Mouse (Mus musculus) CD4-positive, CD25-positive, alpha-beta regulatory T cell (primary cell): ENCODE data around the gene Kcnq4. TPM values are rescaled to one million over a fixed set of nuclear protein-coding genes. Genes with fewer than 3 reads are reported as not detected.

ENCODE experiments used
- polyA plus RNA-seq: library from polyadenylated mRNA; unstranded; fragments of 100-300 nt; shearing (Covaris generic); gene quantifications from one replicate; pipeline ENCODE4 v1.2.1, GENCODE M21; 2017

The Kcnq4 gene
- polyA plus RNA-seq, result not detected

GRCm38 (mm10) chr4:120747941-120748866 is at the start of gene Kcnq4:
Gene Kcnq4, minus strand, starts transcription at chr4:120748612.

DNA sequence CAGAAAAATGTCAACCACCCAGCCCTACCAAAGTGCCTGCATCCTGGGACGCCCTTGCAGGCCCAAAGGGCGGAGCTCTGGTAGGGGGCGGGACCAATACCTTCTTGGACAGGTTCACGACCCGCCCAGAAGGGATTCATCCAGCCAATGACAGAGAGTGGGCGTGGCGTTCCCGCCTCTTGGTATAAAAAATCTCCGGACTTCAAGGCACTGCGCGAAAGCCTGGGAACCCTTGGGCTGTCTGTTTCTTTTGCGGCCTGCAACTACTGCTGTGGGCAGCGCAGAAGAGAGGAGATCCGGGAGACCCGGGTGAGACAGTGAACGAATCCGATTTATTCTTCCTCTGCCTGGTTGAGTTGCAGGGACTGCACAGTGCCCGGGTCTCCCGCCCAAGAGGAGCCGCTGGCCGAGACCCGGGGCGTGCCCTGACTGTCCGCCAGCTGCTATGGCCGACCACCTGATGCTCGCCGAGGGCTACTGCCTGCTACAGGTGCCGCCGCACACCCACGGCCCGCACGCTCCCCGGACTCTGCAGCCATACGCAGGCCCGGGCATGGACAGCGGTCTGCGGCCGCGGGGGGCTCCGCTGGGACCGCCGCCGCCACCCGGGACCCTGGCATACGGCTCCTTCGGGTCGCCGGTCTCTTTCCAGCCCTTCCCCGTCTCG is 81.9 kb downstream of the Kcnq4 start, which contains the start of gene Cited4:
Gene Cited4 (plus strand): TSS at position 215 of the 667 bp plus-strand sequence.

Other genes with a start within 250 kb of the Kcnq4 start
- not detected for gene Slfnl1, start 216.4 kb downstream of the Kcnq4 start, polyA plus RNA-seq
- gene Ctps, start 178.3 kb downstream of the Kcnq4 start, polyA plus RNA-seq, result 25.3 TPM
- not detected for gene Gm8439, start 159.9 kb downstream of the Kcnq4 start, polyA plus RNA-seq
- gene Cited4, start 82.0 kb downstream of the Kcnq4 start, polyA plus RNA-seq, result 1.8 TPM
- gene Nfyc, start 83.0 kb upstream of the Kcnq4 start, polyA plus RNA-seq, result 95.8 TPM
- gene Rims3, start 106.2 kb upstream of the Kcnq4 start, polyA plus RNA-seq, result 2.4 TPM
- gene Exo5, start 176.4 kb upstream of the Kcnq4 start, polyA plus RNA-seq, result 28.1 TPM
- gene Zfp69, start 203.1 kb upstream of the Kcnq4 start, polyA plus RNA-seq, result 4.7 TPM